Mouse (Mus musculus): ENCODE data around the gene Atp8b5.

GRCm38 (mm10) chr4:43260096-43260495 is 6.9 kb upstream of the Atp8b5 start:
- TF ChIP-seq CTCF (IDR thresholded peaks at IDR 0.05): no peak
- no peak for TF ChIP-seq EP300 (IDR thresholded peaks at IDR 0.05)
